Mouse (Mus musculus) layer of hippocampus, postnatal 25 days (tissue): Measurements from ENCODE around the gene Syne4. TPM values are rescaled to one million over a fixed set of nuclear protein-coding genes. Genes with fewer than 3 reads are reported as not detected.

Experiments
- DNase-seq, 2 experiments: peaks; one replicate each; pipeline ENCODE4 v3.0.0; 2022; ENCODE audit warnings: mixed read lengths in 2 of 2, low spot score in 1 of 2; ENCODE audit errors: extremely low spot score in 1 of 2
- total RNA-seq, 2 experiments: library from RNA; stranded (reverse); gene quantifications; 2 replicates each; pipeline ENCODE4 v1.2.3; 2021

Syne4 gene
- 10 to 100 TPM in 1 of 2 experiments, 1 to 10 TPM in 1; 6.4 to 13.1 TPM for total RNA-seq

- no peak for DNase-seq
These were observed at the start of gene Syne4 for GRCm38 (mm10) chr7:30314721-30315155. Gene Syne4, plus strand, starts transcription at chr7:30314807.

- DNase-seq = no peak
These were observed 49.6 kb upstream of the Syne4 start for GRCm38 (mm10) chr7:30265041-30265440.

- no peak for DNase-seq
These were observed 49.1 kb upstream of the Syne4 start for GRCm38 (mm10) chr7:30265531-30265930.

- no peak for DNase-seq
These were observed 48.7 kb upstream of the Syne4 start for GRCm38 (mm10) chr7:30265935-30266334.

- DNase-seq = no peak
These were observed 47.8 kb upstream of the Syne4 start for GRCm38 (mm10) chr7:30266780-30267179.

GRCm38 (mm10) chr7:30269641-30270040, 45.0 kb upstream of the Syne4 start:
- DNase-seq = no peak

GRCm38 (mm10) chr7:30274383-30274782, 40.2 kb upstream of the Syne4 start:
- no peak for DNase-seq

GRCm38 (mm10) chr7:30278911-30279310, 35.7 kb upstream of the Syne4 start:
- no peak for DNase-seq

- no peak for DNase-seq
These were observed 35.1 kb upstream of the Syne4 start for GRCm38 (mm10) chr7:30279536-30279935.

GRCm38 (mm10) chr7:30279951-30280669, 34.5 kb upstream of the Syne4 start, which contains the start of the genes Thap8 and Wdr62:
Gene Thap8, plus strand, starts transcription at chr7:30280094.
Gene Wdr62, minus strand, starts transcription at chr7:30280419.
- DNase-seq = peak; percentile 79

GRCm38 (mm10) chr7:30280670-30281138, 33.9 kb upstream of the Syne4 start:
- peak; percentile 70 for DNase-seq

GRCm38 (mm10) chr7:30281522-30281921, 33.1 kb upstream of the Syne4 start:
- DNase-seq = no peak

GRCm38 (mm10) chr7:30282740-30283139, 31.9 kb upstream of the Syne4 start:
- no peak for DNase-seq

GRCm38 (mm10) chr7:30286701-30287410, 27.8 kb upstream of the Syne4 start:
- no peak for DNase-seq

GRCm38 (mm10) chr7:30288046-30288445, 26.6 kb upstream of the Syne4 start:
- no peak for DNase-seq

- DNase-seq = no peak
These were observed 25.4 kb upstream of the Syne4 start for GRCm38 (mm10) chr7:30289071-30289713.

- DNase-seq = no peak
These were observed 24.8 kb upstream of the Syne4 start for GRCm38 (mm10) chr7:30289714-30290399.

- DNase-seq = peak; percentile 89 to 93
These were observed 23.1 kb upstream of the Syne4 start, which contains the start of gene Clip3 for GRCm38 (mm10) chr7:30291215-30292131. Gene Clip3, plus strand, starts transcription at chr7:30291728.

- DNase-seq = no peak
These were observed 20.8 kb upstream of the Syne4 start for GRCm38 (mm10) chr7:30293795-30294194.
